Mouse (Mus musculus) embryonic fibroblast, embryonic 13.5 days (primary cell): ENCODE results near the gene Slc11a2.

Experiments
- CTCF ChIP-seq: IDR thresholded peaks from 2 replicates; pipeline ENCODE4 v1.5.1; 2011; ENCODE audit warnings: mild to moderate bottlenecking, control low read depth, low read length, moderate library complexity, borderline replicate concordance; ENCODE audit not compliant: insufficient read depth
- POLR2A ChIP-seq: IDR thresholded peaks from 2 replicates; pipeline ENCODE4 v1.6.1; 2011; ENCODE audit warnings: low read depth, mild to moderate bottlenecking, control low read depth, low read length, moderate library complexity

- TF ChIP-seq POLR2A (no peak), CTCF (no peak)
Observed at GRCm38 (mm10) chr15:100349496-100349895, 75.4 kb downstream of the Slc11a2 start.
